Mouse (Mus musculus): Measurements from ENCODE around the gene Capn1.
A peak's percentile ranks its signal among the peaks of the same experiment; 100 is the strongest.
"Not testable (repeated sequence)": the region's sequence is repeated elsewhere in the genome, so short reads cannot be mapped to it uniquely, and the experiment has no call there.

Capn1 gene

DNA sequence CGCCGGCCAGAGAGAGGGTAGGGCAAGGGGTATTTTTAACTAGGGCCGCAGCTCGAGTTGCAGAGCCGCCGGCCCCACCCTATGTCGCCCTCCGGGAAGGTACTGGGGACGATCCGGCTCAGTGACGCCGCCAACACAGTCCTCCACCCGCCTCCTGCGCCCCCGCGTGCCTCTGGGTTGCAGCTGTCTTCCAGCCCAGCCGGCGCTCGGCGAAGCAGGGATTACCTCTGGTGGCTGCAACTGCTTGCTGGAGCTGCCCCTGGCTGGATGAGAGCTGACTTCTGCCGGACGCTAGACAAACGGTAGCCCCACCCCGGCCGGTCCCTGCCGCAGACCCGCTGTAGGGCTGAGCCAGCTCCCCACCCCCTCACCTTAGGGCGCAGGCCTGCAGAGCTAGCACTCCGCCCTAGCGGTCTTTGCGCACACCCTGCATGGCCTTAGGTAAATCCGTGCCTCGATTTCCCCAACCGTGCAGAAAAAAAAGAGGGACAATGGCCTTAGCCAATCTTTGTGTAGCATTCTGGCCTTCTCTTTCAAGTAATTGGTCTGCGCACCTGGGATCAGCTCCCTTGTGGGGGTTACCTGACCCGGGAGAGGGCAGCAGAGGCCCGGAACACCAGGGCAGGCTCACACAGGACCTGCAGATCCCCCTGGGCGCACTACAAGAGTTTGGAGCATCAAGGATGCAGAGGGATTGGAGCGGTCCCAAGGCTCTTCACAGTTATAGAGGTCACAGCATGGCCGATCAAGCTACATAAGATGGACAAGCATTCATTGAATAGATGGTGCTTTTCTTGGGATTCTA lies at the start of gene Capn1:
TSS of gene Capn1 (minus strand) at position 387 of the 805 bp plus-strand sequence.
- peak; percentile 74 for DNase-seq (ENCODE audit: extremely low spot score)

DNA sequence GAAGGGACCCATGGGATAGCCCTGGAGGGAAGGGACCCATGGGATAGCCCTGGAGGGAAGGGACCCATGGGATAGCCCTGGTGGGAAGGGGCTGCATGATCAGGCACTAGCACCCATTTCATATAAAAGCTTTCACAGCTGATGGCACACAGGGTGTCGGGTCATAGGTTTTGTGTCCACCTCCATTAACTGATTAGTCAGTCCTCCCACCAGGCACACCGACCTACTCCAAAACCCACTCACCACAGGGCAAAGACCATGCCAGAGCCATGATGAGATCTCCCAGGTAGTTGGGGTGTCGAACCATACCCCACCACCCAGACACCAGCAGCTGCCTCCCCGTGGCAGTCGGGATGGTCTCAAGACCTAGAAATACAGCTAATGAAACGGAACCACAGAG lies 47.4 kb upstream of the Capn1 start:
- no peak for DNase-seq (ENCODE audit: extremely low spot score)

DNA sequence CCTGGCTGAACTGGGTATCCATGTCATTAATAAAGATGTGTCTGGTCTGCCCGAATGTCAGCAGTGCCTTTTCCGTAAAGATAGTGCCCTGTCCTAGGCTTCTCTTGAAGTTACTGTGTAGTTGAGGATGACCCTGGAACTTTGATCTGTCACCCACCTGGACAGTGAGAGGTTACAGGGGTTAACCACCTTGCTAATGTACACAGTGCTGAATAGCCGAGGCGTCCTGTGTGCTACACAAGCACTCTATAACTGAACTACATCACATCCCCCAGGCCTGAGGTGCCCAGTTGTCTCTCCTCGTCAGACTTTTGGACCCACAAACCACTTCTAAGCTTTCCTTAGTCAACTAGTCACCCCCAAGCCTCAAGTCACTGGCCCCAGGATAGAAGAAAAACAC lies 46.7 kb upstream of the Capn1 start:
- DNase-seq (ENCODE audit: extremely low spot score): no peak

DNA sequence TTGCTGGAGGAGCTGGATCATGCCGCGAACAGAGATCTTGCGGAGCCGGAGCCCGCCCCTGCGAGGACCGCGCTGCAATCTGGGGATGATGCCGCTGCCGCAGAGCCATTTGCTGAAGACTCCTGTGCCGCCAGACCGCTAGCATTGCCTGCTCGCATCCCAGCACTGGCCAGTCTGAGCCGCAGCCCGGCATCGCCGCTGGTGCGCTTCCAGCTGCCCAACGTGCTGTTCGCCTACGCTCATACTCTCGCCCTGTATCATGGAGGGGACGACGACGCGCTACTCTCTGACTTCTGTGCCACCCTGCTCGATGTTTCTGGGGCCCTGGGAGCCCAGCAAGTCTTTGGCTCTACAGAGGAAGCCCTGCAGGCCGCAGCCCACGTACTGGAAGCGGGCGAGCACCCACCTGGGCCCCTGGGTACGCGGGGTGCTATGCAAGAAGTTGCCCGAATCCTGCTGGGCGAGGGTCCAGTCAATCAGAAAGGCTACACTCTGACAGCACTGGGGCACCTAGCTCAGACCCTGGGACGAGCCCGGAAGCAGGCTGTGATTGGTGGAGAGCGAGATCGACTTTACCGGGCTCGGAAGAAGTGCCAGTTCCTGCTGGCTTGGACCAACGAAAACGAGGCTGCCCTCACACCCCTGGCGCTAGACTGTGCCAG lies 46.1 kb upstream of the Capn1 start:
- peak; percentile 42 for DNase-seq (ENCODE audit: extremely low spot score)

DNA sequence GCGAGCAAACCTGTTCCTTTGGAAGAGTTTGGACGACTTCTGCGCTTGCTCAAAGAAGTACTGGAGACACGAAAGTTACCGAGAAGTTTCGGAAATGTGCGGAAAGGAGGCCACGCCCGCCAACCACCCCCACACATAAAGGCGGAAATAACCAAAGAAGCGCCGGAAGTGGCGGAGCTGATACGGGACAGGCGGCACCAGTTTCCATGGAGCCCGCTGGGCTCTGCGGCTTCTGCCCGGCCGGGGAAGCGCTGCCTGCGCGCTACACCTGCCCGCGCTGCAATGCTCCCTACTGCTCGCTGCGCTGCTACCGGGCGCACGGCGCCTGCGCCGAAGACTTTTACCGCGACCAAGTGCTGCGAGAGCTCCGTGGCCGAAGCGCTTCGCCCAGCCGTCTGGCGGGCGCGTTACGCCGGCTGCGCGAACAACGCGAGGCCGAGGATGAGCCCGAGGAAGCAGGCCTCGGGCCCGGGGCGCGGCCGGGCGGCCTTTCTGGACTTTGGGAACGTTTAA lies 45.4 kb upstream of the Capn1 start, which contains the start of gene Znhit2:
TSS of gene Znhit2 (plus strand) at position 172 of the 513 bp plus-strand sequence.
- DNase-seq (ENCODE audit: extremely low spot score): peak; percentile 91

DNA sequence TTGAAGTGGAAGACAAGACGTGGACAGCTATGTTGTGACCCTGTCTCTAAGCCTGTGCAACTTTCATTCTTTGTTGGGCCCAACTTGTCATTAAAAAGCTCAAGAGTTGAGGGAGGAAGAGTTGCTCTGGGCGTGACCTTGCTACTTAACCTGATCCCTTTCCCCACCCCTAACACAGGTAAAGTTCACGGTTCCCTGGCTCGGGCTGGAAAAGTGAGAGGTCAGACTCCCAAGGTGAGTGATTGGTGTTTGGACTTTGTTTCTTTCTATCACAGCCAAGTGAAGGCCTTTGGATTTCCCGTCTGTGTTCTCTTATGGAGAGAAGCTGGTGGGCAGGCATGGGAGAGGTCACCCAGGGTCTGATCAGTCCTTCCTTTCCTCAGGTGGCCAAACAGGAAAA lies 43.3 kb upstream of the Capn1 start:
- no peak for DNase-seq (ENCODE audit: extremely low spot score)

DNA sequence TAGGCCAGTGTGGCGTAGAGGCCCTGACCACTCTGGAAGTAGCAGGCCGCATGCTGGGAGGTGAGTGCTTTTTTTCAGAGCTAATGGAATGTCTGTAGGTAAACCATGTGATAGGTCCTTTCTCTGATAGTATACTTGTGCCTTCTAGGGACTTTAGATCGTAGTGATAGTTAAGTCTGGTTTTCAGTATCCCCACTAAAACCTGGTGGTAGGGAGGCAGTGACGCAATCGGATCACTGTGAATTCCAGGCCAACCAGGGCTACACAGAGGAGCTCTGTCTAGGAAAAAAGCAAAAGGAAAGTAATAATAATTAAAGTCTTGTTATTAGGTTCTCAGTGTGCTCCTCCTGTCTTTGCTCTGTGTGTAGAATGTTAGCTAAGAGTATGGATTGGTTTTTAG lies 42.8 kb upstream of the Capn1 start:
- DNase-seq (ENCODE audit: extremely low spot score): no peak

DNA sequence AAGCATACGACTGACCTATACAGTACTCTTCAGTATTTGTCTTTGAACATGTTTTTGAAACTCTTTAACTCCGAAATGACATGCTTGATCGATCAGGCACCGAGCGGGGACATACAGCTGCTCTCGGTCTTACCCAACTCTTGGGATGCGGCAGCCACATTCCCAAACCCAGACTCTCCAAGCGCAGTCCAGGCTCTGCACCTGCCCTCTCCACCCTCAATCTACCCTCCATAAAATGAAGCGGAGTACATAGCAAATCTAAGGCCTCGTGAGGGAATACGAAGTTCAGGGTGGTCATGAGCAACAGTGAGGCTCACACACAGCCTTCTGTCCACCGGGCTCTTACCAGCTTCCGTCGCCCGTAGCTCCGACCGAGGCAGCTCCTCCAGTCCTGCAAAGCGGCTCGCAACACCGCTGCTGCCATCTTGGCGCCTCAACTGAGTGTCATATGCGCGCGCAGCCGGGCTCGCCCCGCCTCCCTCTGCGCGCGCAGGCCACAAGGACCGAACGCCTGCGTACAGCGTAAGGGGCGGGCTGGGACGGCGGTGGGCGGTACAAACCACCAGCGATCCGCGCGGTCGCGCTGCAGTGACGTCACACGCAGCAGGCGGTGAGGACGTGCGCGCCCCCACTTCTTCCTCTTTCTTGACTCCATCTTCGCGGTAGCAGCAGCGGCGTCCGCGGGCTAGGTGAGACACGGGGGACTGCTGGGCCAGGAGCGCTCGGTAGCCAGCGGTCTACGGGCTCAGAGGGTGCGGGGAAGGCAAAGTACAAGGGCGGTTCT lies 41.8 kb upstream of the Capn1 start, which contains the start of the genes Mrpl49 and Fau:
TSS of gene Mrpl49 (minus strand) at position 473 of the 784 bp plus-strand sequence.
TSS of gene Fau (plus strand) at position 532 of the 784 bp plus-strand sequence.
- peak; percentile 98 for DNase-seq (ENCODE audit: extremely low spot score)

DNA sequence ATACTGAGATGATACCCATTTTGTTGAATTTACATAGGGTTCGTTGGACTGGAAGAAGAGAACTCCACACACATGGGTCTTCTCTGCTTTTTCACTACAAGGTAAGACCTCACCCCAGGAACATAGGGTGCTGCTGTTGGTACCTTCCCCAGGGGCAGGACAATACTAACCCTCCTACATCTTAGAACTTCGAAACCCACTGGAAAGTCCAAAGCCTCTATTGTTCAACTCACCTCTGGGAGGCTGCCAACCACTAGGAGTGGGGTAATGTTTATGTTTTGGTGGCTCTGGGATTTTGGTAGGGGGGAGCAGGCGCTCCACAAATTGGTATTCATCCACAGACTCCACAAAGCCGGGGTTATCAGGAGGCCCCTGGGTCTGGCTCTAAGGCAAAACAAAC lies 41.0 kb upstream of the Capn1 start:
- no peak for DNase-seq (ENCODE audit: extremely low spot score)

DNA sequence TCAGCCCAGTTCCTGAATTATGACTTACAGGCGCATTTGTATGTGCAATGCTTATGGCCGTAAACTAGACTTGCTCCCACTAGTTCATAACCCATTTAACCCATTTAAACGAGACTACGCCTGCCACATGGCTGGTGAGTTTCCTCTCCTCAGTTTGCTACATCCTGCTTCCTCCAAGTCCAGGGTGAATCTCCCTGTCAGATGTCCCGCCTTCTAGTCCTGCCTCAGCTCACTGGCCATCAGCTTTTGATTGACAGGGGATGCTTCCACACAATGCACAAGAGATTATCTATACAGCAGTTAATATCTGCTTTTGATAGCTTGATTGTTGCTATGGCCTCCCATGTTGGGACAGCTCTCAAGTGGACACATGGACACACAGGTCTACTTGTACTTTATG lies 38.6 kb upstream of the Capn1 start:
- no peak for DNase-seq (ENCODE audit: extremely low spot score)

DNA sequence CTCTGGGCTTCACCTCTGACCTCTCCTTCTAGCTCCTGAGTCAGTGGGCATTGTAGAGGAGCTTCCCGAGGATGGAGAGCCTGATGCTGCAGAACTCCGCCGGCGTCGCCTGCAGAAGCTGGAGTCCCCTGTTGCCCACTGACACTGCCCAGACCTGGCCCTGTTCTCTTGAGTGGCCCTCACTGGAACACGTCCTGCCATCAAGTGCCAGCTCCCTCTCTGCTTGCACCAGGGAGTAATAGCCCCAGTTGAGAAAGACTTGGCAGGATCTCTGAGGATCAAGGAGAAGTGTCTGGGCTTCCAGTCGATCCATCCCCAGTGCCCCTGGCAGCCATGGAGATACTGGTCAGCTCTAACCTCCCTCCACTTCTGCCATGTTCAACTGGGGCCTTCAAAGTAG lies 36.8 kb upstream of the Capn1 start:
- DNase-seq (ENCODE audit: extremely low spot score): no peak

DNA sequence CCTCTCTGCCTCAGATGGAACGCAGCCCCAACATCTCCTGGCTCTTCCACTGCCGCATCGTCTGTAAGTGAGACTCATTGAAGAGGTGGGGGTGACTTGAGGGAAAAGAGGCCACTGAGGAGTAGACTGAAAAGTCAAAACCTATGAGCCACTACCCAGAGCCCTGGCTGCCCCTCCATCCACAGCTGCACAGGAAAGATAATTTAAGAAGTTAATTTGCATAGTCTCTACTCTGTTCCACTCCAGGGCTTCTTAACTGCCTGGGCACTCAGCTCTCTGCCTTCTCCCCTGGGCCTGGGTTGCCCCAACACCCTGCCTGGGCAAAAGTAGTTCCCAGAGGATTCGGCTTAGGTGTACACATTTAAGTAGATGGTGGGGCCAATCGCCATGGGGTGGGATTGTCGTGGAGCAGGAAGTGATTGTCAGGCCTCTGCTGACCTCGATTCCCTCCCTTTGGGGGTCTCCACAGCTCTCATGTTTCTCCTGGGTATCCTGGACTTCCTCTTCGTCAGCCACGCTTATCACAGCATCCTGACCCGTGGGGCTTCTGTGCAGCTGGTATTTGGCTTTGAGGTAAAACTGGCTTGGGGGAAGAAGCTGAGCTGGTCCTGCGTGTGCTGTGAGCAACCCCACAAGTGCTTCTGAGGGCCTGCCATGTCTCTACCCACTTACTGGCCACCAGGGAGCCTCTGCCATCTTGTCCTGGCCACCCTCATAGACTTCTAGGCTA lies 33.1 kb upstream of the Capn1 start:
- DNase-seq (ENCODE audit: extremely low spot score): no peak

DNA sequence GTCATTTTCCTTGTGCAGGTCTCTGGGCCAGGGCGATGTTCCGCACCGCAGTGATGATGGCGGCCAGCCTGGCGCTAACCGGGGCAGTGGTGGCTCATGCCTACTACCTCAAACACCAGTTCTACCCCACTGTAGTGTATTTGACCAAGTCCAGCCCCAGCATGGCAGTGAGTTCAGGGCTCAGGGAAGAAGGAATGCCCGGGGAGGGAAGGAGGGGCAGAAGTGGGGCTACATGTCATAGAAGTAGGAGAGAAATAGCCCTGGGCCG lies 32.1 kb upstream of the Capn1 start:
- DNase-seq (ENCODE audit: extremely low spot score): no peak

DNA sequence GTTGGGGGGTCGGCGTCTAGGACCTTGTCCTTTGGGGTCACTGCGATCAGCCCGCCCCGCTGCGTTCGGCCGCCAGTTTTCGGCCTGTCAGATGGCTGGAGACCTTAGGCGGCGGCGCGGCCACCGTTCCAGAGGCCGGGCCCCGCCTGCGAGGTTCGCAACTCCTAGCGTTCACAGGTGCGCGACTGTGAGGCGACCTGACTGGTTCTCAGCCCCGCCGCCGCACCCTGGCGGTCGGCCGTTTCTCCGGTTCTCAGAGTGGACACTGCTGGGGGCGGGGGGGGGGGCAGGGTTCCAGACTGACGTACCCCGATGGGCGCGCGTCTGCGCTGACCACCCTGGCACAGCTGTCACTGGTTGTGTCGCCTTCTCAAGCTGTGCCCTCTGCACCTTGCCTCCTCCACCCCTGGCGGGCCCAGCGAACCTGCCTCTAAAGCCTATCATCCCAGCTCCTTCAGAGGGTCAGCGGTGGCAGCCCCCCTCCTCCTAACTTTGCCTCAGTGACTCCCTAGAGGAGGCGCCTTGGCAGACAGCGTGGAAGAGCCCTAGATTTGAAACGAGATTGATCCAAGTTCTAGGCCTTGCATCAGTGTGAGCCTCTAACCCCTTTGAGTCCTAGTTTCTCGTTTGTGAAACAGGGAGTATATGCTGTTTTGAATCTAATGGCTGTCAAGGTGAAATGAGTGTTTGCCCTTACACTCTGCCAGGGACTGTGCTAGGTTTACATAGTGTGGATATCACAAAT lies 31.6 kb upstream of the Capn1 start:
- DNase-seq (ENCODE audit: extremely low spot score): no peak

DNA sequence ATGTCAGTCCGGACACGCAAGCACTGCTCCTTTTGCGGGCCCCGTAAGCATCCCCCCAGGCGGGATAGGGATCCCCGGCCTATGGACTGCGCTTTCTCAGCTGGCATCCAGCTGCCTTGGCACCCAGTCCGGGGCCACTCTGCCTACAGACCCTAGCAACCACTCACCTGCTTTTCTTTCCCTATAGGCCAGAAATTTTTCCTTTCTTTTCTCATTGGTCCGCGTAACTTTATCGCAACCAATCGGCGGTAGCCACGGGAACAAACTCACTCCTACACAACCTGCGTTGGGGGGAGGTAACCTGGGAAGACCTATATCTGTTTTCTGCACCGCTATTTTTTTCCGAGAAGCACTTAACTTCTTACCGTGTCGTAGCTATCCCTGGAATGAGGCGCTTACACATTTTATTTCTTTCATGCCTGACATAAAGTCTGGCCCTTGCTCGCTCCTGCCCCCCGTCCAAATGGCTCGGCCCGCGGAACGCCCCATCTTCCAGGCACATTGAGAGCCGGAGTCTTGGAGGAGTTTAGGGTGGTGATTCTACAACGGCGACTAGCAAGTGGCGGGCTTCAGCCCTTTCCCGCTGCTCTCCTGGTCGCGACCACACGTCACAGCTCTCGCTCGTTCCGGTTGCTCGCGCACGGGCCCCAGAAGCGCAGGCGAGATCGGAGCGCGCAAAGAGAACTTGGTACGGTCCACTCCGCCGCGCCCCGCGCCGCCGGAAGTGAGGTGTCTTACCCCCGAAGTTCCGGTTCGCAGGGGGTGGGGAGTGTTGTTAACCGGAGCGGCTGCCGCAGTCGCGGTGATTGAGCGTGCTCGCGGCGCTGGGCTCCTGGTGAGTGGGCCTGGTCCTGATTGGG lies 30.8 kb upstream of the Capn1 start, which contains the start of gene Syvn1:
TSS of gene Syvn1 (plus strand) at position 283 of the 860 bp plus-strand sequence.
- DNase-seq (ENCODE audit: extremely low spot score): peak; percentile 92

DNA sequence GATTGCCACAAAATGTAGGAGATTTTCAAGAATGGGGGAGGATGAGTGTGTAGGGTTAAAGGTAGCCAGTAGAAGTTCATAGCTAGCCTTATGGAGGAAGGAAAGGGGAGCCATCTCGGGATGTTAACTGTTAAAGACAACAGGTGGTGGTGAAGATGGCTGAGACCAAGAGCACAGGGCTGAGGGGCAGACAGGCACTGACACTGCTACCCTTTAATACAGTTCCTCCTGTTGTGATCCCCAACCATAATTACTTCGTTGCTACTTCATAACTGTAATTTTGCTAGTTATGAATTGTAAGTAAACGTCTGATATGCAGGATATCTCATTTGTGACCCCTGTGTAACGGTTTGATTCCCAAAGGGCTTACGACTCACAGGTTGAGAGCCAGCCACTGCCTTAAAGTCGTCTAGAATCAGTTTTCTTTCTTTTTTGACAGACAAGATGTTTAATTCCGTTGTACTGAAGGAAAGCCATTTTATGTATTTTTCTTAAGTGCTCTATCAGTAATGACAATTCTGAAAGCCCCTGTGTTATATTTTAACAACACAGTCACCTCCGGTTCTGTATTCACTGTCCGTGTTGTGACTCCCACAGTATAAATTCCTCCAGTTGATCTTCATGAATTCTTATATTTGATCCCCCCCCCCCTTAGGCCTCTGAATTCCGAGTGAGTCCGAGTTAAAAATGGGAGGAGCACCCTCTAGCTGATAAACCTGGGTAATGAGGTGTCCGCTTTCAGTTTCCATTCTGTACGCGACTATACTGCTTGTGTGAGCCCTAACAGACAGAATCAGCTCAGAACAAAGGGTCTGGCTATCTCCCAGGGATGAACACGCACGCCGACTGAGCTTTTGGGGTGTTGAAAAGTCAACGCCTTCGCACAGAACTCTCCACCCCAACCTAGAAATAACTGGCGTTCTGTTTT lies 29.9 kb upstream of the Capn1 start:
- DNase-seq (ENCODE audit: extremely low spot score): no peak

DNA sequence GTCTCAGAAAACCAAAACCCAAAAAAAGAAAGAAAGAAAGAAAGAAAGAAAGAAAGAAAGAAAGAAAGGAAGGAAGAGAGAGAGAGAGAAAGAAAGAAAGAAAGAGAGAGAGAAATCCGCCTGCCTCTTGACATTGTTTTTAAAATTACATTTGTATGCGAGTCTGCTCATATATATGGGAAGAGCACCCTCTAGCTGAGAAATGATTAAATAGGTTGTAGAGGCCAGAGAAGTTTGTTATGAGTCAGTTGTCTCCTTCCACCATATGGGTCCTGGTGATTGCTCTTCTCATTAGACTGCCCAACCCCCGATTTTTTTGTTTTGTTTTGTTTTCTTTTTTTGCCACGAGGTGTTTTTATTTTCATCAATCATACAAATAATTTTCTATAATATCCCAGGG lies 28.4 kb upstream of the Capn1 start:
- DNase-seq (ENCODE audit: extremely low spot score): not testable (repeated sequence)

DNA sequence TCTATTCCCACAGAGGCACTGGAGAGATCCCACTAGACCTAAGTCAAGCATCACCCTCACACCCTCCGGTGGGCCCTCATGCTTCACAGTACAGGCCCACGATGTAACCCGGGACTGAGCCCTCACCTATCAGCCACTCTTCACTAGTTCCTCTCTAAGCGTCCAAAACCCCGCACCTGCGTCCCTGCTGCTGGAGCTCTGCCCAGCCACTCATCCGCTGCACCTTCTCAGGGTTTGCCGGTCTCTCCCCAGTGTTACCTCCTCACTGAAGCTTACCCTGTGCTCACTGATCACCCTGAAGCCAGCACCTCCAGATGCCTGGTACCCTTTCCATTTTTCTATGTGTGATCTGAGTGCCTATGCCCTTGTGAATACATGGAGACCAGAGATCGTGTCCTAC lies 26.6 kb upstream of the Capn1 start:
- no peak for DNase-seq (ENCODE audit: extremely low spot score)

DNA sequence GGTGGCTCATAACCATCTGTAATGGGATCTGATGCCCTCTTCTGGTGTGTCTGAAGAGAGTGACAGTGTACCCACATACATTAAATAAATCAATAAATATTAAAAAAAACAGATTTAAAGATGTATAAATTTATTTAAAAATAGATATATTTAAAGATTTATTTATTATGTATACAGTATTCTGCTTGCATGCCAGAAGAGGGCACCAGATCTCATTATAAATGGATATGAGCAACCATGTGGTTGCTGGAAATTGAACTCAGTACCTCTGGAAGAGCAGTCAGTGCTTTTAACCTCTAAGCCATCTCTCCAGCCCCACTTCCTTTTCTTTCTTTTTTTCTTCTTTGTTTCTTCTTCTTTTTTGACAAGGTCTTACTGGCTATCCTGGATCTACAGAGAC lies 24.3 kb upstream of the Capn1 start:
- no peak for DNase-seq (ENCODE audit: extremely low spot score)
